Mouse (Mus musculus) brain, embryonic 14.5 days (tissue): ENCODE data around the gene Acyp1.

Experiments
- CTCF ChIP-seq: fragments of 200-500 bp; IDR thresholded peaks from 2 replicates; pipeline ENCODE4 v1.5.1; 2012; ENCODE audit warnings: inconsistent platforms, mild to moderate bottlenecking, moderate library complexity, borderline replicate concordance; ENCODE audit not compliant: insufficient read depth, insufficient read length; ENCODE audit errors: extremely low read depth
- POLR2A ChIP-seq: fragments of 200-500 bp; IDR thresholded peaks from 2 replicates; pipeline ENCODE4 v1.6.1; 2012; ENCODE audit warnings: mild to moderate bottlenecking, inconsistent platforms, borderline replicate concordance; ENCODE audit not compliant: poor library complexity, insufficient read depth, insufficient read length, severe bottlenecking; ENCODE audit errors: extremely low read depth

- TF ChIP-seq CTCF, result no peak
- TF ChIP-seq POLR2A, result no peak
These were observed 1.1 kb upstream of the Acyp1 start for GRCm38 (mm10) chr12:85289157-85290000.
